Mouse (Mus musculus) brain, embryonic 14.5 days (tissue): ENCODE data around the gene Thsd7a.

Experiments used
- CTCF ChIP-seq: fragments of 200-500 bp; IDR thresholded peaks from 2 replicates; pipeline ENCODE4 v1.5.1; 2012; ENCODE audit warnings: inconsistent platforms, mild to moderate bottlenecking, moderate library complexity, borderline replicate concordance; ENCODE audit not compliant: insufficient read depth, insufficient read length; ENCODE audit errors: extremely low read depth
- POLR2A ChIP-seq: fragments of 200-500 bp; IDR thresholded peaks from 2 replicates; pipeline ENCODE4 v1.6.1; 2012; ENCODE audit warnings: mild to moderate bottlenecking, inconsistent platforms, borderline replicate concordance; ENCODE audit not compliant: poor library complexity, insufficient read depth, insufficient read length, severe bottlenecking; ENCODE audit errors: extremely low read depth

GRCm38 (mm10) chr6:12402996-12403395, 346.2 kb downstream of the Thsd7a start:
- TF ChIP-seq POLR2A (no peak), CTCF (no peak)
